Mouse (Mus musculus): ENCODE results near the gene Ovol1.

The Ovol1 gene

DNA sequence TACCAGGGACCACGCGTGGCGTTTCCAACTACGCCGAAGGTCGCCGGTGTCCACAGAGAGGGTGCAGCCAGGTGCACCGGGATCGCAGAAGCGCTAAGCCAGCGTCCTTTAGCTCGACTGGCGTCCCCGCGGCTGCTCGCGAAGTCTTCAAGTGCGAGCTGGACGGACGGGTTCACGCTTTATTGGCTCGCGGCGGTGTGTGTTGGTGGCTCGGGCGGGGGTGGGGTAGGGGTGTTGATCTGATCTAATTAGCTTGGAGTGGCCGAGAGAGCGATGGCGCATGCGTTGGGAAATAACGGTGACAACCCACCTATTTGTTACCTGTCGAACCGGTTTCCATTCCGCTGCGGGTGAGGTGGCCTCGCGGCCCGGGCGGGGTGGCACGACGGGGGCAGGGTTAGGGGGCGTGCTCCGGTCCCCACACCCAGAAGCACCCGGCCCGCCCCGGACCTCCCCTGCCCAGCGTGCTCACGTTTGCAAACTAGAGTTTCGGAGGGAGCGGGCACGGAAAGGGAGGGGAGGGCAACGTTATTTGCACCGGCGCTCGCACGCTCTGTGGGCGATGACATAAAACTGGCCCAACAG is at the start of gene Ovol1:
Gene Ovol1 (minus strand): TSS at position 190 of the 585 bp plus-strand sequence.
- DNase-seq (ENCODE audit: low read depth), result no peak

DNA sequence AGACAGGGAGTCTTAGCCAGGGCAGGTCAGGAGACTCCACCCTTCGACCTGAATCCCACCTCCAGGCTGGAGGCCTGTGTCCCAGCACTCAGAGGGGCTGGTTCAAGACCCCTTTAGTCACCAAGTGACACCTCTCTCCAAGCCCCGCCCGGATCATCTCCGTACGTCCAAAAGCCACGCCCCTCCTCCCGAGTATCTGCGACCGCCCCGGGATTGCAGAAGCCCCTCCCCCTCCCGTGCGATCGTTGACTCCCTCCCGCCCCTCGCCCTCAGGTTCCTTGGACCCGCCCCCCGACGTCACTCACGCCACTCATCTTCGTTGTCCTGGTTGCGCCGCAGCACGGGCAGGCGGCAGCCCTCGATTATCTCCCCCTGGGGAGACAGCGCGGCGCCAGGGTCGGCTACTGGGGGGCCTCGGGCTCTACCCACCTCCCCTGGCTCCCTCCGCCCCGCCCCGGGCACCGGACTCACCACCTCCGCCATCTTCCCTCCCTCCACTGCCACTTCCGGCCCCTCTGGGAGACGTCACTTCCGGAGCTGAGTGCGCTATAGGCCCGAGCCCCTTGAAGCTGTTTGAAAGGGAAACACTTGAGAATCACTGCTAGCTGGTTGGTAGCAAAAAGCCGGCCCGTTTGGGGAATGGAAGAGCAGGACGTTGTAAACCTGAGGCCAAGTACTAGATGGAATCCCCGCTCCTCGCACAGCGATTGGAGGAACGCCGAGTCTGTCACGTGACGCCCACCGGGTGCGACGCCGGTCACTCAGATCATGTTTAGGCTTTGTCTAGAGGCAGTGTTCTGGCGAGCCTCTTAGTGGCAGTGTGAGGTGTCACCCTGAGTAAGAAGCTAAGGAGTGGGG is 49.3 kb upstream of the Ovol1 start, which contains the start of gene Kat5:
Gene Kat5 (minus strand): TSS at position 691 of the 858 bp plus-strand sequence.
- DNase-seq (ENCODE audit: low read depth), result peak; percentile 97

DNA sequence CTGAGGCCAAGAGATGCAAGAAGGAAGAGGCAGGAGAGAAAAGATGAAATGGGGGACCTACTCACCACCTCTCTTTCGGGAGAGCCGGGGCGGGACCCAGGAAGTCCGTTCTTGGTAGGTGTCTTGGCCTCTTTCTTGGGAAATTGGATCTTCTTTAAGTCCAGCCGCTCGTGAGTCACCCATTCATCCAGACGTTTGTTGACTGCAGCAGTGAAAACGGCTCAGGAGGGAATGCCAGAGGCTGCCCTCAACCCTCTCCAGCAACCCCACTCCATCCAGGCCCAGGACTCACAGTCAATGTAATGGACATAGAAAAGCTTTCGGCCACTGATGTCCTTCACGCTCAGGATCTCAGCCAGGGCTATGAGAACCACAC is 48.7 kb upstream of the Ovol1 start:
- peak; percentile 76 for DNase-seq (ENCODE audit: low read depth)

DNA sequence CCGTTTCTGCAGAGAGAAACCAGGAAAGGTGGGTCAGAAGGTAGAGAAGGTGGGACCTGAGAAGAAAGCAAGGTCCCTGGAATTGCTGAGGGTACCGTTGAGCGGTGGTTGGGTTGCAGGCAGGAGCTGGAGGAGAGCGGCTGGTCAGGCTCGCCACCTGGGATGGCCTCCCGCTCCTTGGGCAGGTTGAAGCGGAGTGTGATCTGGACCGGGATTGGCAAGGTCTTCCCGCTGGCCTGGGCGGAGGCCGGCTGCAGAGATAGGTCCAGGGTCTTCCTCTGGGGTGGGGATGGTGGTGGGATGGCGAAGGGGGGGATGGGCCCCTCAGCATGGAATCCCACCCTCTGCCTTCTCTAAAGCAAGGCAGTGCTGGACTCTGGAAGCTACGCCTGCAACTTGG is 48.3 kb upstream of the Ovol1 start:
- DNase-seq (ENCODE audit: low read depth), result no peak

DNA sequence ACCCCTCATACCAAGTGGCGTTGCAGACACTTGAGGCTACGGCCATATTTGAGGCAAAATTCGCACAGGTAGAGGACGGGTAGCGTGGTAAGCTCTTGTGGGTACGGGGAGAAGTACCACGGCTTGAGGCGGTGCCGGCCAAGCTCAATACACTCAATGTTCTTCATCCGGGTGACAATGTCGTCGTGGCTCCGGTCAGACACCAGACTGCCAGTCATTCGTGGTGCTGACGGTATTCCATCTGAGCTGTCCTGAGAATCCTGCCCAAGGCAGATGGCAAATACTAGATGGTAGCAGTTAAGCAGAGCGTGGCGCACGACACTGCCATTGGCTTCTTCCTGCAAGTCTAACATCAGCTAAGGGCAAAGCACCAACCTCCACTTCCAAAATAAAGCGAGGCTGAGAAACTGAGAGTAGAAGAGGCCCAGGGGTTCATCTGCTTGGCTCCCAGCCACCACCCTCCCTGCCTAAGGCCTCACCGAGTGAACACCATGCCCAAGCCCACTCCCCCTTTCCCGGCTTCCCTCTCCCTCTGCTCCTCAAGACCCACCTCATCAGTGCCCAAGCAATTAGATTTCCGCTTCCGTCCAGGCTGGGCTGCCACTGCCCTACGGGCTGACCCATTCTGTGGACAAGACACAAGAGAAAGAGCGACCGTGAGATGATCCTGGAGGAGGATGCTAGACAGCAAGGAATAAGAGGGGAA is 47.4 kb upstream of the Ovol1 start:
- no peak for DNase-seq (ENCODE audit: low read depth)

DNA sequence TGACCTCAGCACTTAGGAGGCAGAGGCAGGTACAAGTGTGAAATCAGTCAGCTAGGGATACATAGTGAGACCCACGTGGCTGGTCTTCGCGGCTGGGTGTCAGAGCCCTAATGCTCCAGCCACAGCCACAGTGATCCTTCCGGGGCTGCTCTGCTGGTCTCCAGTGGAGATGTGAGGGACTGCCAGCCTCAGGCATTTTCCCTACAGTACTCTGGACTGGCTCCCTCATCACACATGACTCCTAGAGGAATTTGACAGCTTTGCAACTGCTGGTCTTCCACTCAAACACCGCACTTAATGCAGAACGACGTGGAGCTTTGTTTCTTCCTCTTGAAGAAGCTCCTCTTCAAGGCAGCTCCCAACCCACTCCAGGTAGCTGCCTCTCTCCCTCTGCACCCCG is 45.8 kb upstream of the Ovol1 start:
- DNase-seq (ENCODE audit: low read depth), result no peak

DNA sequence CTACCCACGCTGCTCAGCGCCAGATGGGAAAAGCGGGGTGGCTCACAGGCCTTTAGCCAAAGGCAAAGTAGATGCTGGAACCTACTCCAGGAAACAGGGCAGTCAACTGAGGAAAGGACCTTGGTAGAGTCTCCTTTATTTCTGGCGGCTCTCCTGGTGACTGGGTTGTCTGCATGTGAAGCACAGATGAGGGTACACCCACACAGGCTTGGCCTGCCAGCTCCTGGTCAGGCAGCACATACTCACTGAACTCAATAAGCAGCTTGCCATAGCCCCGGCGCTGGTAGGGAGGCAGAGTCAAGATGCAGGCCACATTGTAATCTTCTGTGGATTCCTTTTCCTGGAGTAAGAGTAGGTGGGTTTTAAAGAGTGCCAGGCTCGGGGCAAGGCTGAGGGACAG is 44.7 kb upstream of the Ovol1 start:
- DNase-seq (ENCODE audit: low read depth), result no peak

DNA sequence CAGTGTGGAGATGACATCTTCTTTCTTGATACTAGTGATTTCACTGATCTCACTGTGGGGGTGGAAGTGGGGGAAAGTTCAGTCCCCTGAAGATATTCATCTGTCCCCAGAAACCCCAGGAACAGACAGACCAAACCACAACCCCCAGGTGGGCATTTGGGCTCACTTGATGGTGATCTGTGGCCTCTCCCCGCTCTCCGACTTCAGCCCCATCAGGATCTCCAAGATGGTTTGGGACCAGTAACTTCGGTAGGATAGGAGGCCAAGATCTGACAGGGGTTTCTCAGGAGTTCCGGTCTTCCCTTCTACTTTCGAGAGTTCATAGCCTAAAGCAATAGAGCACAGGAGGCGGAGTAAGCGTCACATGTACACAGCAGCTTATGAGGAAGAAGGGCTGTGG is 43.2 kb upstream of the Ovol1 start:
- DNase-seq (ENCODE audit: low read depth), result no peak

DNA sequence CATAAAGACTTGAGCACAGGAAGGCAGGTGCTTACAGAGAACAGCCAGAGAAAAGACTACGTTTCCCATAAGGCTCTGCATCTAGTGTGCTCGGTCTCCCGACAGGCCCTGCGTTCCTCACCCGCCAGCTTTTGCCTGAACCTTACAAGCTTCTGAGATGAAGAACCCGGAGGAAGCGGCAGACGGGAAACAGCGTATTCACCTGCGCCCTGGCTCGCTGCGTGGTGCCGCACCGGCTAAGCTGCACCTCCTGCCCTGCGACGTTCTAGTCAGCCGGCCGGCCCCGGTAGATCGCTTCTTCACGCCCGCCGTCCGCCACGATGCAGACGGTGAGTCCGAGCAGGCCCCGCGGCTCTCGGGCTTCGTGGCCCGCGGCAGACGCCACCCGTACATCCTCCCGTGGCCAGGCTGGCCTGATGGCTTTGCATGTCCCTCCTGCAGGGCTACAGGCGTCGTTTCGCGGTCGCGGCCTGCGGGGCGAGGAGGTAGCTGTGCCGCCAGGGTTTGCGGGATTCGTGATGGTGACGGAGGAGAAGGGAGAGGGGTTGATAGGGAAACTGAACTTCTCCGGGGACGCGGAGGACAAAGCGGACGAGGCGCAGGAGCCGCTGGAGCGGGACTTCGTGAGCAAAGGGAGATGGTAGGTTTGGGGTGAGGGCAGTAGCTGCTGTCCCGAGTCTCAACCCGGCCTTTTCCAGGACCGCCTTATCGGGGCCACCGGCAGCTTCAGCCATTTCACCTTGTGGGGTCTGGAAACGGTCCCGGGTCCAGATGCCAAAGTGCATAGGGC is 41.5 kb upstream of the Ovol1 start, which contains the start of gene Rnaseh2c:
Gene Rnaseh2c (plus strand): TSS at position 122 of the 790 bp plus-strand sequence.
- DNase-seq (ENCODE audit: low read depth), result peak; percentile 85

DNA sequence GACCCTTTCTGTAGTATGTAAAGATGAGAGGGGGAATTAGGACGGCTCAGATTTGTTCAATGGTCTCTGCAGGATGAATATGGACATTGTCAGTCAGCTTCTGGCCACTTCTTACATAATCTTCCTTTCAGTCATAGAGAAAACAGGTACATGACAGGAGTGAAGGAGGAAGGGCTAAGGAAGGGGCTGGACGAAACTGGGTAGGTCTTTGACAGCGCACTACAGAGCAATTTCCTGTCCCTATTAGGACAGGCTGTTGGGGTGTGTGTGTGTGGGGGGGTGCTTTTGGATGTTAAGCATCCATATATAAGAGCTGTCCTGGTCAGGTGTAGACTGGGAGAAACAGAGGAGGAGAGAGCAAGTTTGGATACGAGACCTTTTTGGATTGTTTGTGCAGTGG is 38.8 kb upstream of the Ovol1 start:
- DNase-seq (ENCODE audit: low read depth), result no peak

DNA sequence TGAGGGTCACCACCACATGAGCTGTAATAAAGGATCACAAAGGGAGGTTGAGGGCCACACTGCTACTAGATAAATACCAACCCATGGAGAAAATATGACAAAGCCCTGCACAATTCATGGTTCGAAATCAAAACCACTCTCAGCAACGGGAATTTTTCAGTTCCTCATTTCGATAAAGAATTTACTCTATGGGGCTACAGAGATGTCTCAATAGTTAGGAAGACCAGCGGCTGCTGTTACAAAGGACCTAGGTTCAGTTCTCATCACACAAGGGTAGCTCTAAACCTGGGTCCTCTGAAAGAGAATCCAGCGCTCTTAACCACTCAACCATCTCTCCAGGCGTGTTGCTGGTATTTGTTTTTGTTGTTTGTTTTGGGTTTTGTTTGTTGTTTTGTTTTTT is 31.4 kb upstream of the Ovol1 start:
- no peak for DNase-seq (ENCODE audit: low read depth)

DNA sequence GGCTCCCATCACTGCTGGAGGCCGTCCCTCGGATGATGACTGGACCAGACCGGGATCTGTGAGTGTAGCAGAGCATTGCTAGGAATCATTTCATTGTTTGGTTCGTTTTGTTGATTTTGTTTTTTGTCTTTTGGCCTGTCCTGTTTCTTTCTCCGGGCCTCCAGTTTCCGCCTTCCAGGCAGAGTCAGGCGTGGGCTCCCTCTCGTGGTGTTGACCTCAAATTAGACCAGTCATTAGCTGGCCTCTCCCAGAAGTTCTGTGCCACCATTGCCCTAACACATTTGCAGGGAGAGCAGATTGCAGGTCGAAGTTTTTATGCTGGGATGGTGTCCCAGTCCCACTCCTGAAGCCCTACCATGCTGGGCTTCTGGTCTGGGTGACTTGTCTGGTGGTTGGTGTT is 28.7 kb upstream of the Ovol1 start:
- peak; percentile 81 for DNase-seq (ENCODE audit: low read depth)

DNA sequence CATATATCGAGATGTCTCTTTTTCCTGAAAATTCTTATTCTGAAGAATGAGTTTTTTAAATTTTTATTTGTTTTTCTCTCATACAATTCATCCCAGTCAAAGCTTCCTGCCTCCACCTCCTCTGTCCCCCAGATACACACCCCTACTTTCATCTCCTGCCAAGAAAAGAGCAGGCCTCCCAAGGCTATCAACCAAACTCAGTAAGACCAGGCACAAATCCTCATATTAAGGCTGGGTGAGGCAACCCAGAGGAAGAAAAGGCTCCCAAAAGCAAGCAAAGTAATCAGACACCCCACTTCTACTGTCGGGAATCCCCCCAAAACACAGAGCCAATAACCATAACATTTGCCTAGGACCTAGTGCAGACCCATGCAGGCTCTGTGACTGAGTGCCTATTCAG is 21.5 kb upstream of the Ovol1 start:
- no peak for DNase-seq (ENCODE audit: low read depth)

DNA sequence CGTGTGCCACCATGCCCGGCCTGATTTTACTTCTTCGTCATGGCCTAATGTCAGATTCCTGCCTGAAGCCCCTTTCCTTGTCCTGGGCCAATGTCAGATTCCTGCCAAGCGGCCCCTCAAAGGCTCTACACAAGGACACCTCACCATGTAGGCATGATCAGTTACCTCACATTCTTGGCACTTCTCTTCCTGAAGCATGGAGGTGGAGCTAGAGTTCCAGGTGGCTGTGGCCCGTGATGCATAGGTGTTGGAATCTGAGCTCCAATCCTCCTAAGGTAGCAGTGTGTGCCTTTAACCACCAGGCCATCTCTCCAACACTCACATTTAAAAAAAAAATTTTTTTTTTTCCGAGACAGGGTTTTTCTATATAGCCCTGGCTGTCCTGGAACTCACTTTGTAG is 20.3 kb upstream of the Ovol1 start:
- no peak for DNase-seq (ENCODE audit: low read depth)

DNA sequence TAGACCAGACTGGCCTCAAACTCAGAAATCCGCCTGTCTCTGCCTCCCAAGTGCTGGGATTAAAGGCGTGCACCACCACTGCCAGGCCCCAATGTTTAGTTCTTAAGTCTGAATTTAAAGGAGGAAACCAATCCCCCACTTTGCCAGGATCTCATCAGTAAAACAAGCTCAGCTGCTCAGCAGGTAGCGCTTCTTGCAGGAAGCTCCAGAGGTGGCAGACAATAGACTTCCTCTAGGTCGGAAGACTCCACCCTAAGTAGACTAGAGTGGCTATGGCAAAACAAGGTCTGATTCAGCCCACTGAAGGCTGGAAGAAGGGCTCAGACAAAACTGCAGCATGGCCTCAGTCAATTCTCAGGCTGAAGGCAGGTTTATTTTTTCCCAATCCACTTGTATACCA is 19.5 kb upstream of the Ovol1 start:
- DNase-seq (ENCODE audit: low read depth), result no peak

DNA sequence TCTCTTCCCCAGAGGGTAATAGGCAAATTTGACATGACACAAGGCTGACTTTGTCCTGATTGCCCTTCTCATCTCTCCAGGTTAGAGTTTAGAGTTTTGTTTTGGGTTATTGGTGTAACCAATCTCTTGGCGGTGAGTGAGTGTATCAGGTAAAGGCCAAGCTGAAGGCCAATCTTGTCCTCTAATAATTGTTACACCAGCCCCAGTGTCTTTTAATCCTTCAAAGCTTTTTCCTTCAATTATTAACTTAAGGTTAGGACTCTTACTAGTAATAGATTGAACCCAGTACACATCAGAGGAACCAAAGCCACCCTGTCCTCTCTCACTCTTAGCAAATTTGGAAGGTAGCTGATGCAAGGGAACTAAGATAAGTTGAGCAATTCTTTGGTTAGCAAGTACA is 14.9 kb upstream of the Ovol1 start:
- DNase-seq (ENCODE audit: low read depth), result no peak

DNA sequence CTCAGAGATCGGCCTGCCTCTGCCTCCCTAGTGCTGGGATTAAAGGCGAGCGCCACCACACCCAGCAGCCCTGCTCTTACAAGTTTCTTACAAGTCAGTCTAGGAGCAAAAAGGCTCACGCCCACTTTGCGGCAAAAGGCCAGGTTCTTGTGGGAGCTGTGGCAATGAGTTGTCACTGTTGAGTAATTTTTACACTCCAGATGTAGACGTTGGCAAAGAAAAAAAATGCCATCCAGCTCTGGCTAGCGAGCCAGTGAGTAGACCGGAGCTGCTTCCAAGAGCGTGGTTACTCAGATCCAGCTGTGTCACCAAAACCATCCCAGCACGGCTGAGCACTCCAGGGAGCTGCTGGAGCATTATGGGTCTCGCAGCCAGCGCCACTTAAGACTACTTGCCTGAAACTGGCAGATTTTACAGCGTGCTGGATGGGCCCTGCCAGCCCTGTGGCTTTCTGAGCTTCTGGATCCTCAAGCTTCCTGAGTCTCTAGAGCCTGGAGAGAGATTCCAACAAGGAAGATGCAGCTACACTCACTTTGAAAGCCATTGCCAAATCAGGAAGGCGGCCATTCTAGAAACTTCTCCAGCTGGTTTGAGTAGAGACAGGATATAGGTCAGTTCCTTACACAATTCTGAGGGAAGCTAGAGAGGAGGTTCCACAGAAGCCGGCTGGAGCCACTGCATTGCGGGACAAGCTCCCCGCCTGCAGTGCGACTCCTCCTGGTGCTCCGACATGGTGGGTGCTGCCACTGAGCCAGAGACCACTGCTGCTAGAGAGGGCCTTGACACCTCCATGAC is 12.1 kb upstream of the Ovol1 start:
- DNase-seq (ENCODE audit: low read depth), result peak; percentile 98

DNA sequence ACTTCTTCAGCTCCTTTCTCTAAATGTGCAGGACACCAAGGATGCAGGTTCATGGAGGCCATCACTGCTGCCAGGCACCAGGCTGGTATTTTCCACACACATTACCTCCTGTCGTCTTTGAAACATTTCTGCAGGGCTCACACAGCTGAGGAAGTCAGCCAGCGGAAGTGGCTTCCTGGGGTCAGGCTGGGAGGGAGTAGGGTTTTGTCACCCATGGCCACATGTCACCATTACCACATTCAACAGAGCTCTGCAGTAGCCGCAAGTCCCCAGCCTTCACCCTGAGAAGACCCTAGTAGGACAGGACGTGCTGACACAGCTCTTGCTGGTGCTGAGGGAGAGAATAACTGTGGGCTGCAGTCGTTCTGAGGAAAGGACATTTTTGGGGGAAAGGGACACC is 11.4 kb upstream of the Ovol1 start:
- no peak for DNase-seq (ENCODE audit: low read depth)

DNA sequence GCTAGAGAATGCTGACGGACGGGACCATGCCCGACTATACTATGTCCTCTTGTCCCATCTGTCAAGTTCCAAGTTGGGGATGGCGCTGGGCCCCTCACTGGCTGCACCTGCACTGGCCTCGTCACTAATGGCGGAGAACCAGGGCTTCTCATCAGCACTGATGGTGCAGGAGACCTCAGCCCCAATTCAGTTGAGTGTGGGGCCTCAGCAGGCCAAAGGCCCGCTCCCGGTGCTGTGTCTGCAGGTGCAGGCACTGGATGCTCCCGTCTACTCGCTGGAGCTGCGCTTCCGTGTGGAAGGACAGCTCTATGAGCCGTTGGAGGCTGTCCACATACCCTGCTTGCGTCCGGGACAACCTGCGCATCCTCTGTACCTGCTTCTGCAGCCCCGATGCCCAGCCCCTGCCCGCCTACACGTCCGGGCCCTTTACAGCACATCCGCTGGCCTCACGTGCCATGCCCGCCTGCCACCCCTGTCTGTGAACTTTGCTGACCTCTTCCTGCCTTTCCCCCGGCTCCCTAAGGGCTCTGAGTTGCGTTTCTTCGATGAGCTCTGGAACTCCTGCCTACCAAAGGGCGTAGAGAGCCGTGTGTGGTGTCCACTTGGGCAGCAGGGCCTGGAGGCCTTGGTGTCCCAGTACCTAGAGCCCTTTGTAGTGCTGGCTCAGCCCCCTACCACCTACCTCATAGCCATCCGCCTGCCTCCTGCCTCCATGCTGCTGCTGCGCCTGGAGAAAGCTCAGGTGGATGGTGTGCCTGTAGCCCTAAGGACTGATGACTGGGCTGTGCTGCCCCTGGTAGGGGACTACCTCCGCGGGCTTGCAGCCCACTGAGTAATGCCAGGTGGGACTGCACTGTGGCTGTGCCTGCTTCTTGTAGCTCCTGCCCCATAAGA is 10.2 kb upstream of the Ovol1 start:
- no peak for DNase-seq (ENCODE audit: low read depth)

DNA sequence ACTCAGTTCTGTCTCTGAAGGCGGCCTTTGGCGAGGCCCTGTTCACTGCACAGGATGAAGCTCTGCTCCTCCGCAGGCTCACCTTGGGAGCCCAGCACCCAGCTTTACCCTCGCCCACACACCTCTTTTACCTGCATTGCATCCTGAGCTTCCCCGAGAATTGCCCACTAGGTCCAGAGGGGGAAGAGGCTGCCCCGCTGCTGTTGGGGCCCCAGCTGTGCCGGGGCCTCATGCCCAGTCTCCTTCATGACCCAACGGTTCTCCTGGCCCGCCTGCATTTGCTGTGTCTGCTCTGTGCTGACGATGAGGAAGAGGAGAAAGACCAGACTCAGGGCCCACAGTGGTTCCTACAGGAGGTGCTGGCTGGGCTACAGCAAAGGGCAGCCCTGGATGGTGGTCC is 9.1 kb upstream of the Ovol1 start:
- DNase-seq (ENCODE audit: low read depth), result no peak
